In the genomic region with DNA sequence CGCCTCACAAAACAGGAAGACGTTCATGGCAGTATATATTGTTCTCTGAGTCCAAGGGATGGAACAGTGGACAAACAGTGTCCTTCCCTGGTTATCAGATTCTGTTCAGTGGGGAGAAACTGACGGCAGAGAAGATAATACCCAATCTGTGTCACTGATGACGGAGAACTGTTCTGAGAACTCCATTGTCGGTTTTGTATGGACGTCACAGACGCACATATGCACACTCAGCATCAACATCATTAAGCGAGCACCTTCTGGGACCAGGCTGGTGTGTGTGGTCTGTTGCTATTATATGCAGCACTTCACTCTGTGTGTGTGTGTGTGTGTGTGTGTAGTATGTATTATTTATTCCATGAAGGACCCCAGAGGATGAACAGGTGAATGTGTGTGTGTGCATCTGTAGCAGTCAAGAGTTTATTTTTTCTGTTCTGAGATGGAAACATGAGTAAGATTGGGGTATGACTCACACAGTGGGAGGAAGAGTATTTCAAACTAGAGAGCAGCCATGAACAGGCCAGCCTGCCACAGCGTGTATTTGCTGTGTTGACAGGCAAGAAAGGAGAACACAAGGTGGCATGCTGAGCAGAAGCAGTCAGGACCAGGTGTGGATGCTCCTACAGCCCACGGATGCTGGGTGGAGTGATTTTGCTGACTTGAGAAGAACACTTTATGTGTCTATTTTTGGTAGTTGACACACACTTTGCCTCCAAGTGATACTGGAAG, we compare ENCODE assay signal across 8 mouse cellular contexts. TPM values are rescaled to one million over a fixed set of nuclear protein-coding genes. Genes with fewer than 3 reads are reported as not detected.
DNase-seq lines count a peak whose midpoint lies in the region; ATAC-seq and TF ChIP-seq lines count a peak whose summit lies in the region.

No protein-coding gene starts in this region.

- peak overlapping the region; percentile 68 for H3K4me3 ChIP-seq in lung, embryonic 16.5 days (ENCODE audit: low read length)
- peak overlapping the region; percentile 75 for H3K4me3 ChIP-seq in hindbrain, embryonic 10.5 days
- peak overlapping the region; percentile 81 for H3K4me3 ChIP-seq in liver, postnatal 0 days (ENCODE audit: low read depth, low read length)

- no peak for TF ChIP-seq EP300 in liver, postnatal 0 days (IDR thresholded peaks at IDR 0.05; ENCODE audit: low read depth)

- H3K4me1 ChIP-seq in lung, embryonic 16.5 days (replicated peaks; ENCODE audit: control insufficient read depth, insufficient read depth, low read length), result peaks cover 13% of the 10 kb centered on the region
- H3K4me1 ChIP-seq in hindbrain, embryonic 10.5 days (replicated peaks), result peaks cover 25% of the 10 kb centered on the region
- peaks cover 25% of the 10 kb centered on the region for H3K4me1 ChIP-seq in liver, postnatal 0 days (ENCODE audit: insufficient read depth)

- peak overlapping the region; percentile 69 for H3K4me2 ChIP-seq in lung, embryonic 16.5 days (ENCODE audit: low read depth, low read length)
- H3K4me2 ChIP-seq in liver, postnatal 0 days (ENCODE audit: low read depth, low read length), result peak overlapping the region; percentile 80

- no peaks in the 10 kb centered on the region for H3K36me3 ChIP-seq in lung, embryonic 16.5 days (ENCODE audit: control insufficient read depth, insufficient read depth, low read length)
- no peaks in the 10 kb centered on the region for H3K36me3 ChIP-seq in hindbrain, embryonic 10.5 days
- H3K36me3 ChIP-seq in liver, postnatal 0 days (replicated peaks; ENCODE audit: insufficient read depth, low read length), result no peaks in the 10 kb centered on the region

- peak; percentile 14 to 54 for DNase-seq in adrenal gland, adult (ENCODE audit: inconsistent age in 2 of 2, low spot score in 1 of 2)
- DNase-seq in adrenal gland, postnatal 25 days, result no peak
- no peak for DNase-seq in lung, adult 18-20 months
- DNase-seq in hindbrain, embryonic 10.5 days (ENCODE audit: low spot score), result no peak
- no peak for DNase-seq in liver, postnatal 0 days
- no peak for DNase-seq in urinary bladder, postnatal 14 days (ENCODE audit: low spot score)

- TF ChIP-seq CTCF in liver, postnatal 0 days (IDR thresholded peaks at IDR 0.05; ENCODE audit: low read depth), result no peak

- no peaks in the 10 kb centered on the region for H3K27me3 ChIP-seq in lung, embryonic 16.5 days (ENCODE audit: control insufficient read depth, insufficient read depth, low read depth, low read length)
- no peaks in the 10 kb centered on the region for H3K27me3 ChIP-seq in hindbrain, embryonic 10.5 days (ENCODE audit: insufficient read depth, poor library complexity, severe bottlenecking)
- no peaks in the 10 kb centered on the region for H3K27me3 ChIP-seq in liver, postnatal 0 days (ENCODE audit: insufficient read depth, low read length)

- ATAC-seq in lung, embryonic 16.5 days (ENCODE audit: low read depth), result no peak
- no peak for ATAC-seq in liver, postnatal 0 days
- ATAC-seq in granulocyte monocyte progenitor cell, adult 5-6 weeks (replicated peaks; ENCODE audit: poor library complexity, severe bottlenecking), result no peak

- 40% methylated on average over 10 of the region's 10 CpGs for WGBS in lung, embryonic 16.5 days
- WGBS in hindbrain, embryonic 10.5 days, result 64% methylated on average over 10 of the region's 10 CpGs
- 45% methylated on average over 10 of the region's 10 CpGs for WGBS in liver, postnatal 0 days (ENCODE audit: insufficient replicate concordance)

- no peaks in the 10 kb centered on the region for H3K9me3 ChIP-seq in lung, embryonic 16.5 days (ENCODE audit: control insufficient read depth, low read length)
- H3K9me3 ChIP-seq in hindbrain, embryonic 10.5 days, result no peaks in the 10 kb centered on the region
- no peaks in the 10 kb centered on the region for H3K9me3 ChIP-seq in liver, postnatal 0 days (ENCODE audit: low read length)

- peak overlapping the region; percentile 86 for H3K9ac ChIP-seq in lung, embryonic 16.5 days (ENCODE audit: low read length)
- H3K9ac ChIP-seq in liver, postnatal 0 days (replicated peaks), result peak overlapping the region; percentile 86

- peak overlapping the region; percentile 30; the same call in 1 of the 2 replicates for H3K27ac ChIP-seq in lung, embryonic 16.5 days (ENCODE audit: low read length)
- peak overlapping the region; percentile 94 for H3K27ac ChIP-seq in hindbrain, embryonic 10.5 days
- peak overlapping the region; percentile 97 for H3K27ac ChIP-seq in liver, postnatal 0 days (ENCODE audit: low read depth)

RNA-seq across cellular contexts. Expression of gene Tnfrsf9, which starts 1.0 kb away (rescaled TPM):
- total RNA-seq in adrenal gland, postnatal 25 days (2021), result 0.15 TPM in 1 of 2 replicates, not detected in the other
- 0.45 and 0.49 TPM in 2 replicates for polyA plus RNA-seq in lung, embryonic 16.5 days (2015; fragmentation: Nextera tagmentation; extraction: Ambion mirVana)
- polyA plus RNA-seq in hindbrain, embryonic 10.5 days (2016; fragmentation: Nextera tagmentation; extraction: Ambion mirVana), result 0.17 and 0.57 TPM in 2 replicates
- polyA plus RNA-seq in liver, postnatal 0 days (2015; fragmentation: Nextera tagmentation; extraction: Ambion mirVana), result 0.33 and 0.36 TPM in 2 replicates
- not detected in 2 replicates for total RNA-seq in granulocyte monocyte progenitor cell, adult 5-6 weeks (2014; fragmentation: Nextera tagmentation)
- not detected in 2 replicates for total RNA-seq in granulocyte monocyte progenitor cell, adult 5-6 weeks (2017)

RNA-seq across cellular contexts. Expression of gene Park7, which starts 1.1 kb away (rescaled TPM):
- total RNA-seq in adrenal gland, postnatal 25 days (2021), result 284 and 290 TPM in 2 replicates
- 403 and 411 TPM in 2 replicates for polyA plus RNA-seq in lung, embryonic 16.5 days (2015; fragmentation: Nextera tagmentation; extraction: Ambion mirVana)
- polyA plus RNA-seq in hindbrain, embryonic 10.5 days (2016; fragmentation: Nextera tagmentation; extraction: Ambion mirVana), result 449 and 453 TPM in 2 replicates
- 227 and 228 TPM in 2 replicates for polyA plus RNA-seq in liver, postnatal 0 days (2015; fragmentation: Nextera tagmentation; extraction: Ambion mirVana)
- total RNA-seq in granulocyte monocyte progenitor cell, adult 5-6 weeks (2014; fragmentation: Nextera tagmentation), result 284 and 328 TPM in 2 replicates
- 431 and 435 TPM in 2 replicates for total RNA-seq in granulocyte monocyte progenitor cell, adult 5-6 weeks (2017)

Comparison
In these comparisons a context has a peak if more than half of its experiments do, and no peak if none do; other contexts are left out.
1. DNase-seq: peak in adrenal gland, adult (2 of 2); none in adrenal gland, postnatal 25 days (single experiment), lung, adult 18-20 months (0 of 2), hindbrain, embryonic 10.5 days (single experiment), liver, postnatal 0 days (single experiment) and urinary bladder, postnatal 14 days (single experiment).
2. H3K27ac ChIP-seq: peak in every context shown above with its lines; median percentile 97 in liver, postnatal 0 days; 94 in hindbrain, embryonic 10.5 days; 30 in lung, embryonic 16.5 days.
3. Peak in every context shown above with its lines, with median percentiles within 50 percentile points of each other: H3K4me3 ChIP-seq.